Mouse (Mus musculus) retina, adult 2 months (tissue): Measurements from ENCODE around the gene Mapk12.

Experiments
- DNase-seq: peaks from one replicate; pipeline ENCODE4 v3.0.0-alpha.2; 2012; ENCODE audit warnings: low read depth, low spot score

Gene Mapk12

GRCm38 (mm10) chr15:89171526-89172051 is 31.1 kb upstream of the Mapk12 start:
- no peak for DNase-seq

- DNase-seq, result no peak
Measured at GRCm38 (mm10) chr15:89170102-89170501, 29.6 kb upstream of the Mapk12 start.

- no peak for DNase-seq
Measured at GRCm38 (mm10) chr15:89169431-89169830, 28.9 kb upstream of the Mapk12 start.

GRCm38 (mm10) chr15:89168922-89169321 is 28.4 kb upstream of the Mapk12 start:
- DNase-seq, result no peak

- DNase-seq, result no peak
Measured at GRCm38 (mm10) chr15:89165478-89165877, 25.0 kb upstream of the Mapk12 start.

GRCm38 (mm10) chr15:89161397-89161796 is 20.9 kb upstream of the Mapk12 start:
- no peak for DNase-seq

- DNase-seq, result no peak
Measured at GRCm38 (mm10) chr15:89158516-89158915, 18.0 kb upstream of the Mapk12 start.

GRCm38 (mm10) chr15:89157954-89158353 is 17.5 kb upstream of the Mapk12 start:
- DNase-seq, result no peak

- no peak for DNase-seq
Measured at GRCm38 (mm10) chr15:89152312-89152711, 11.8 kb upstream of the Mapk12 start.

- no peak for DNase-seq
Measured at GRCm38 (mm10) chr15:89150041-89150390, 9.5 kb upstream of the Mapk12 start.

- DNase-seq, result no peak
Measured at GRCm38 (mm10) chr15:89149271-89150040, 9.0 kb upstream of the Mapk12 start, which contains the start of gene Mapk11. Gene Mapk11 (minus strand): TSS chr15:89149628.

- no peak for DNase-seq
Measured at GRCm38 (mm10) chr15:89148496-89149270, 8.2 kb upstream of the Mapk12 start.

- DNase-seq, result no peak
Measured at GRCm38 (mm10) chr15:89147895-89148294, 7.4 kb upstream of the Mapk12 start.

- no peak for DNase-seq
Measured at GRCm38 (mm10) chr15:89147456-89147855, 7.0 kb upstream of the Mapk12 start.

- DNase-seq, result no peak
Measured at GRCm38 (mm10) chr15:89147024-89147423, 6.5 kb upstream of the Mapk12 start.

GRCm38 (mm10) chr15:89146537-89146936 is 6.0 kb upstream of the Mapk12 start:
- no peak for DNase-seq

GRCm38 (mm10) chr15:89145813-89146350 is 5.4 kb upstream of the Mapk12 start:
- no peak for DNase-seq

GRCm38 (mm10) chr15:89144965-89145364 is 4.5 kb upstream of the Mapk12 start:
- no peak for DNase-seq

- no peak for DNase-seq
Measured at GRCm38 (mm10) chr15:89143134-89143533, 2.6 kb upstream of the Mapk12 start.

GRCm38 (mm10) chr15:89141905-89142304 is 1.4 kb upstream of the Mapk12 start:
- DNase-seq, result no peak

- no peak for DNase-seq
Measured at GRCm38 (mm10) chr15:89141443-89141842, 940 bp upstream of the Mapk12 start.

GRCm38 (mm10) chr15:89140048-89140658 is 350 bp downstream of the Mapk12 start:
- no peak for DNase-seq
